Mouse (Mus musculus) retina, adult 2 months (tissue): ENCODE measurements around the gene Man2c1.

Experiments
- DNase-seq: peaks from one replicate; pipeline ENCODE4 v3.0.0-alpha.2; 2012; ENCODE audit warnings: low read depth, low spot score

Gene Man2c1

GRCm38 (mm10) chr9:57130577-57131433, at the start of gene Man2c1:
Man2c1 (plus strand) TSS chr9:57130690.
- peak; percentile 87 for DNase-seq

DNA sequence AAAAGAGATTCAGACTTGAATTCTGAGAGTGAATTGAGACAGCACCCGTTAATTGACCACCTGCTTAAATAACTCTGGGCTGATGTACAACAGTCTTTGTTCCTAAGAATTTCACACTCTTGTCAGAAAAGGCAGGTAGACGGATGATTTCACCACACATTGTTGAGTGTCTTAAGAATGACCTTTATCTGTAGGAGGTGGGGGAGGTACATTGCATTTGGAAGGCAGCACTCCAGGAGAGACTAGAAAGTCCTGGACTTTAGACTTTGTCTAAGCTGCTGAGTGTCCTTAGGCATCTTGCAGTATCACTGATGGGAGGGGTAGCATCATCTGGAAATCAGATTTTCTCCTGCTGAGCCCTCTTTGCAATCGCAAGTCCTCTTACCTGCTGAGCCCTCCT, 48.3 kb upstream of the Man2c1 start:
- no peak for DNase-seq

- no peak for DNase-seq
Measured at GRCm38 (mm10) chr9:57117261-57117755, 13.2 kb upstream of the Man2c1 start.

GRCm38 (mm10) chr9:57129641-57130040, 849 bp upstream of the Man2c1 start:
- no peak for DNase-seq

- no peak for DNase-seq
Measured at GRCm38 (mm10) chr9:57137246-57137645, 6.8 kb downstream of the Man2c1 start.

DNA sequence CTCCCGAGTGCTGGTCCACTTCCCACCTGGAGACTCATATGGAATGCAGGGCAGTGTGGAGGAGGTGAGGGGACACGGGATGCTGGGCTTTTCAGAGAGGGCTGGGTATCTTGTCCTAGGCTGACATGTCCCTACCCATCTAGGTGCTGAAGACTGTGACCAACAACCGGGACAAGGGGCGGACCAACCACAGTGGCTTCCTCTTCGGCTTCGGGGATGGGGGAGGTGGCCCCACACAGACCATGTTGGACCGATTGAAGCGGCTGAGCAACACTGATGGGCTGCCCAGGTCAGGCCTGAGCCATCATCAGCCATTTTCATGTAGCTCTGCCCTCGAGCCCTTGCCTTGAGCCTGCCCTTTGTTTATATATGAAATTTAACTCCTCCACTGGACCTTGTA, 7.3 kb downstream of the Man2c1 start:
- no peak for DNase-seq

GRCm38 (mm10) chr9:57138507-57138906, 8.0 kb downstream of the Man2c1 start:
- no peak for DNase-seq

GRCm38 (mm10) chr9:57139110-57139509, 8.6 kb downstream of the Man2c1 start:
- DNase-seq = no peak

- DNase-seq = no peak
Measured at GRCm38 (mm10) chr9:57139571-57139970, 9.1 kb downstream of the Man2c1 start.

GRCm38 (mm10) chr9:57141417-57142353, 11.2 kb downstream of the Man2c1 start:
- no peak for DNase-seq

DNA sequence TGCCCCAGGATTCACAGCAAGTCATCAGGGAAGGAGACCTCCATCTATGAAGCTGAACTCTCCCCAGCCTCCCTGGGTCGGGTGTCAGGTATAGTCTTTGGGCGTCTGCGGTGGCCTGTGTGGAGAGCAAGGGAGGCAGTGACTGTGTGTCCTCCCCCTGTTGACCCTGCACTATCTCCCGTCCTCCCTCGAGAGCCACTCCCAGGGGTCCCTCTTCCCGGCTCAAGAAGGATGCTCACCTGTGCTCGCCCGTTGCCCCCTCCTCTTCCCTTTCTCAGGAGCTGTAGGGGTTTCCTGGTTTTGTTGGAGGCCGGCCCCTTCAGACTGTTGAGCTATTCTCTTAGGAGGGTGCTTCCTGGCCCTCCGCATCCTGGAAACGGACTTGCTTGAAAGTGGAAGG, 12.7 kb downstream of the Man2c1 start:
- no peak for DNase-seq

DNA sequence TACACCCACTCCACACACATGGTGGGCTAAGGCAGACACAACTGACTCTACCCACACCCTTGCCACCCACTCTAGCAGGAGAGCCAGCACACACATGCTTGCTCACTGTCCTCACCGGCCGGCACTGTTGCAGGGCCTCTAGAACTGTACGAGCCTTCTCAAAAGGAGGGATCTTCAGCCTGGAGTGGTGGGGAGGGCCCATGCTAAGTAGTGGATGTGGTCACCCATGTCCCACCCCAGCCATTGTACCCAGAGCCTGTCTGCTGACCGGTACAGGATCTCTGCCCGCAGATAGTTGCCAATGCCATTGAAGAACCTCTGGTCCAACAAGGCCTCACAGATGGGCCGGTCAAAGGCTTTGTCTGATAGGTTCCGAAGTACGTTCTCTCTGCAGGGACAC, 14.3 kb downstream of the Man2c1 start:
- DNase-seq = no peak

DNA sequence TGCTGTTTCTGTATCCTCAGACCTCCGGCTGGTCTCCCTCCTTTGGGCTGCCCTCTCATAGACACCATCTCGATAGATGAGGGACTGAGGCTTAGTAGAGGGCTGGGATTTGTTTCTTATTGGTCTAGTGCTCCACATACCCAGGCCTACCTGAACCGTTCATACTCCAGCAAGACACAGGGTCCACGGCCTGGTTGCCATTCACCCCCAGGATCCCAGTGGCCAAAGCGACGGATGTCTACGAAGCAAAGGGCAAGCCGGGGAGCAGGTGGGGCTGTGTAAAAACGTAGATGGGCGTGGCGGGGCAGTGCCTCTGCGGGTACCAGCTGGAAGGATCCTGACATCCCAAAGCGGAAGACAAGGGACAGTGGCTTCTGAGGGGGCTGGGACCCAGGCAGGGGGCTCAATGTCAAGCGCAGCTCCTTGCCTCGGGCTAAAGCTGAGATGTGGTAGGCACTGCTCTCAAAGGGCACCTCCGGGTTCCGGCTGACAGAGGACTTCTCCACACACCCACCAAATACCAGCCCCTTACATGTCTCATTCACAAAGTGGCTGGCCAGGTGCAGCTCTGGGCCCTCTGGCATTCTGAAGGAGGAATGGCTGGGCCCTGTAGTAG, 16.1 kb downstream of the Man2c1 start:
- no peak for DNase-seq

GRCm38 (mm10) chr9:57147205-57148143, 17.0 kb downstream of the Man2c1 start:
- no peak for DNase-seq

DNA sequence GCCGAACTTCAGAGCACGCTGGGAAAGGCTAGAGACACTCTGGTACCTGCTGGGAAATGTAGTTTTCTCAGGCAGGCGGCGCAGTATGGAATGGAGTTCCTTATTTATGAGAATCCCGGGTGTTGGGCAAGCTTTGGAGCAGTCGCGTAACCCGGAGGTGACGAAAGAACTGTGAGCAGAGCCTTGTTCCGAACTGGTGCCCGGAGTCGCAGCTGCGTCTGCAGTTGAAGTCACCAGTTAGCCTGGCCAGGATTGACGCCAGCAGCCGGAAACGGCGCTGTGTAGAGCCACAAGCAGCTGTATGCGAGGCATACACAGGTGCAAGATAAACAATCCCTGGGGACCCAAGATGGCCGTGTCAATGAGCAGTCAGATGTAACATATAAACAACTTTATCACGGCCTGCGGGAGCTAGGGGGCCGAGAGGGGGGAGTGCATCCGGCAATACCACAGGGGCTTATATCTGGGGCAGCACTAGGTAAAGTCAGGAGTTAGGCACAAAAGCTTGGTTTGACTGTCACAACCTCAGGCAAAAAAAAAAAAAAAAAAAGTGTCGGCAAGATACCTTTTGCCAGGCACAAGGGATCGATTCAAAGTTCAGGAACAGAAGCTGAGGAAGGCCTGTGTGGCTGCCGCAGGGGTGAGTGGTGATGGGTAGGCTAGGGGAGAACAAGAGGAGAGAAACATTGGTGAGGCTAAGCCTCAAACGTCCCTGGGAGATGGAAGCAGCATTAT, 17.8 kb downstream of the Man2c1 start, which contains the start of gene Neil1:
TSS of gene Neil1 (minus strand) at position 162 of the 735 bp plus-strand sequence.
- peak; percentile 69 for DNase-seq

DNA sequence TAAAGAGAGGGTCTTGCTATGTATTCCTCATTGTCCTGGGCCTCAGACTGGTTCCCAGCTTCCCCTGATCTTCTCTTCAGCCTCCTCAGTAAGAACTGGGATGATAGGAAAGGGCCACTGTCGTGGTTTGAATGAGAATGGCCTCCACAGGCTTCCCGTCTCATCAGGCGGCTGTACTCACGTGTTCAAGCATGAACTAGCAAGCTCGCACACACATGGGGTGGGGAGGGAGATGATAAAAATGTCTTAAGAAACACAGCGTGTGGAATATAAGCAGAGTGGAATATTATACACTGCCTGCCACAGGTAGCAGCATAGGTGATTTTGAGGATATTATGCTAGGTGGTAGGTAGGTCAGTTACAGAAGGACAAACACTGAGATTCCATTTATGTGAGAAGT, 18.5 kb downstream of the Man2c1 start:
- no peak for DNase-seq

GRCm38 (mm10) chr9:57150192-57150591, 19.7 kb downstream of the Man2c1 start:
- DNase-seq = no peak

- no peak for DNase-seq
Measured at GRCm38 (mm10) chr9:57152331-57152730, 21.8 kb downstream of the Man2c1 start.

GRCm38 (mm10) chr9:57156383-57156782, 25.9 kb downstream of the Man2c1 start:
- no peak for DNase-seq

DNA sequence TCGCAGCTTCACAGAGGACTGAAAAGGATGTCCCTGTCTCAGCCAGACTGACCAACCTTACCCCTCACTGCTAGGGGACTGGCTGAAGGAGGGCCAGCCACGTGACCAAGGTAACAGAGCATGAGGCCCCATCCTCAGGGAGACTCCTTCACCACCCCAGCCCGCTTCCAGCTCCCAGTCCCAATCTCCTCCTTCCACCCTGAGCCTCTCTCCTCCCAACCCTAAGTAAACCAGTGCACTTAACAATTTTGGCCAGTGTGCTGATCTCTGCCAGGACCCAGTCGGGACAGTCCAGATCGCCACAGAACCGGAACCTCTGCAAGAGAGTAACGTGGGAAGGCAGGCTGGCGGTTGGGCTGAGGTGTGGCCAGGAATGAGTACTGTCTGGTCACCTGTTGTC, 26.3 kb downstream of the Man2c1 start:
- no peak for DNase-seq
